Mouse (Mus musculus): ENCODE results near the gene Kalrn.

Kalrn gene

GRCm38 (mm10) chr16:34430131-34430530 lies 143.2 kb downstream of the Kalrn start:
- Histone ChIP-seq H3K9me3 (ENCODE audit: low read length) (no peaks in the 10 kb centered on the region), H3K4me1 (replicated peaks; ENCODE audit: low read depth, low read length) (no peaks in the 10 kb centered on the region), H3K27me3 (ENCODE audit: insufficient read depth, low read length) (no peaks in the 10 kb centered on the region), H3K4me3 (replicated peaks; ENCODE audit: low read length) (no peak overlapping the region), H3K36me3 (ENCODE audit: insufficient read depth, low read length) (no peaks in the 10 kb centered on the region)
- no peak for TF ChIP-seq CTCF (conservative IDR thresholded peaks at IDR 0.05; ENCODE audit: low read length)
- no peak for TF ChIP-seq NANOG (IDR thresholded peaks at IDR 0.05; ENCODE audit: borderline replicate concordance, low read length)
- TF ChIP-seq POU5F1 (IDR thresholded peaks at IDR 0.05; ENCODE audit: borderline replicate concordance, low read length) = no peak

- TF ChIP-seq POU5F1 (IDR thresholded peaks at IDR 0.05; ENCODE audit: borderline replicate concordance, low read length) (no peak), NANOG (IDR thresholded peaks at IDR 0.05; ENCODE audit: borderline replicate concordance, low read length) (no peak), CTCF (conservative IDR thresholded peaks at IDR 0.05; ENCODE audit: low read length) (no peak)
- H3K4me3 ChIP-seq (replicated peaks; ENCODE audit: low read length) = no peak overlapping the region
- no peaks in the 10 kb centered on the region for H3K36me3 ChIP-seq (ENCODE audit: insufficient read depth, low read length)
- no peaks in the 10 kb centered on the region for H3K9me3 ChIP-seq (ENCODE audit: low read length)
- no peaks in the 10 kb centered on the region for H3K4me1 ChIP-seq (replicated peaks; ENCODE audit: low read depth, low read length)
- H3K27me3 ChIP-seq (ENCODE audit: insufficient read depth, low read length) = no peaks in the 10 kb centered on the region
Measured at GRCm38 (mm10) chr16:34427654-34428053, 145.7 kb downstream of the Kalrn start.

- H3K4me3 ChIP-seq (replicated peaks; ENCODE audit: low read length) = no peak overlapping the region
- H3K4me1 ChIP-seq (replicated peaks; ENCODE audit: low read depth, low read length) = no peaks in the 10 kb centered on the region
- TF ChIP-seq NANOG (IDR thresholded peaks at IDR 0.05; ENCODE audit: borderline replicate concordance, low read length) = no peak
- no peak for TF ChIP-seq CTCF (conservative IDR thresholded peaks at IDR 0.05; ENCODE audit: low read length)
- TF ChIP-seq POU5F1 (IDR thresholded peaks at IDR 0.05; ENCODE audit: borderline replicate concordance, low read length) = no peak
- no peaks in the 10 kb centered on the region for H3K9me3 ChIP-seq (ENCODE audit: low read length)
- no peaks in the 10 kb centered on the region for H3K27me3 ChIP-seq (ENCODE audit: insufficient read depth, low read length)
- H3K36me3 ChIP-seq (ENCODE audit: insufficient read depth, low read length) = no peaks in the 10 kb centered on the region
Measured at GRCm38 (mm10) chr16:34421473-34421872, 151.9 kb downstream of the Kalrn start.

GRCm38 (mm10) chr16:34417966-34418365 lies 155.4 kb downstream of the Kalrn start:
- no peak overlapping the region for H3K4me3 ChIP-seq (replicated peaks; ENCODE audit: low read length)

GRCm38 (mm10) chr16:34417383-34417782 lies 155.9 kb downstream of the Kalrn start:
- no peaks in the 10 kb centered on the region for H3K9me3 ChIP-seq (ENCODE audit: low read length)
- no peaks in the 10 kb centered on the region for H3K36me3 ChIP-seq (ENCODE audit: insufficient read depth, low read length)
- TF ChIP-seq POU5F1 (IDR thresholded peaks at IDR 0.05; ENCODE audit: borderline replicate concordance, low read length) (no peak), NANOG (IDR thresholded peaks at IDR 0.05; ENCODE audit: borderline replicate concordance, low read length) (no peak), CTCF (conservative IDR thresholded peaks at IDR 0.05; ENCODE audit: low read length) (no peak)
- H3K4me1 ChIP-seq (replicated peaks; ENCODE audit: low read depth, low read length) = no peaks in the 10 kb centered on the region
- no peaks in the 10 kb centered on the region for H3K27me3 ChIP-seq (ENCODE audit: insufficient read depth, low read length)
- H3K4me3 ChIP-seq (replicated peaks; ENCODE audit: low read length) = no peak overlapping the region

More at GRCm38 (mm10) chr16:34417966-34418365, 155.4 kb downstream of the Kalrn start:
- no peaks in the 10 kb centered on the region for H3K4me1 ChIP-seq (replicated peaks; ENCODE audit: low read depth, low read length)
- no peaks in the 10 kb centered on the region for H3K9me3 ChIP-seq (ENCODE audit: low read length)
- TF ChIP-seq CTCF (conservative IDR thresholded peaks at IDR 0.05; ENCODE audit: low read length) = no peak
- no peak for TF ChIP-seq POU5F1 (IDR thresholded peaks at IDR 0.05; ENCODE audit: borderline replicate concordance, low read length)
- no peak for TF ChIP-seq NANOG (IDR thresholded peaks at IDR 0.05; ENCODE audit: borderline replicate concordance, low read length)
- no peaks in the 10 kb centered on the region for H3K27me3 ChIP-seq (ENCODE audit: insufficient read depth, low read length)
- no peaks in the 10 kb centered on the region for H3K36me3 ChIP-seq (ENCODE audit: insufficient read depth, low read length)

- TF ChIP-seq POU5F1 (IDR thresholded peaks at IDR 0.05; ENCODE audit: borderline replicate concordance, low read length) (no peak), CTCF (conservative IDR thresholded peaks at IDR 0.05; ENCODE audit: low read length) (no peak), NANOG (IDR thresholded peaks at IDR 0.05; ENCODE audit: borderline replicate concordance, low read length) (no peak)
- Histone ChIP-seq H3K9me3 (ENCODE audit: low read length) (no peaks in the 10 kb centered on the region), H3K4me1 (replicated peaks; ENCODE audit: low read depth, low read length) (no peaks in the 10 kb centered on the region), H3K27me3 (ENCODE audit: insufficient read depth, low read length) (no peaks in the 10 kb centered on the region), H3K4me3 (replicated peaks; ENCODE audit: low read length) (no peak overlapping the region), H3K36me3 (ENCODE audit: insufficient read depth, low read length) (no peaks in the 10 kb centered on the region)
Measured at GRCm38 (mm10) chr16:34414581-34414980, 158.8 kb downstream of the Kalrn start.

- Histone ChIP-seq H3K4me3 (replicated peaks; ENCODE audit: low read length) (no peak overlapping the region), H3K36me3 (ENCODE audit: insufficient read depth, low read length) (no peaks in the 10 kb centered on the region)
- TF ChIP-seq POU5F1 (IDR thresholded peaks at IDR 0.05; ENCODE audit: borderline replicate concordance, low read length) = no peak
- TF ChIP-seq CTCF (conservative IDR thresholded peaks at IDR 0.05; ENCODE audit: low read length) = no peak
- TF ChIP-seq NANOG (IDR thresholded peaks at IDR 0.05; ENCODE audit: borderline replicate concordance, low read length) = no peak
Measured at GRCm38 (mm10) chr16:34413868-34414333, 159.4 kb downstream of the Kalrn start.

GRCm38 (mm10) chr16:34407036-34407435 lies 166.3 kb downstream of the Kalrn start:
- no peak for TF ChIP-seq NANOG (IDR thresholded peaks at IDR 0.05; ENCODE audit: borderline replicate concordance, low read length)
- TF ChIP-seq CTCF (conservative IDR thresholded peaks at IDR 0.05; ENCODE audit: low read length) = no peak
- no peak for TF ChIP-seq POU5F1 (IDR thresholded peaks at IDR 0.05; ENCODE audit: borderline replicate concordance, low read length)
- Histone ChIP-seq H3K4me1 (replicated peaks; ENCODE audit: low read depth, low read length) (no peaks in the 10 kb centered on the region), H3K4me3 (replicated peaks; ENCODE audit: low read length) (no peak overlapping the region), H3K36me3 (ENCODE audit: insufficient read depth, low read length) (no peaks in the 10 kb centered on the region), H3K9me3 (ENCODE audit: low read length) (no peaks in the 10 kb centered on the region), H3K27me3 (ENCODE audit: insufficient read depth, low read length) (0 out of 2 replicates have a peak, but pooled peaks cover 2% of the 10 kb centered on the region)

More at GRCm38 (mm10) chr16:34413868-34414333, 159.4 kb downstream of the Kalrn start:
- no peaks in the 10 kb centered on the region for H3K4me1 ChIP-seq (replicated peaks; ENCODE audit: low read depth, low read length)
- no peaks in the 10 kb centered on the region for H3K9me3 ChIP-seq (ENCODE audit: low read length)
- no peaks in the 10 kb centered on the region for H3K27me3 ChIP-seq (ENCODE audit: insufficient read depth, low read length)

- H3K36me3 ChIP-seq (ENCODE audit: insufficient read depth, low read length) = no peaks in the 10 kb centered on the region
- 0 out of 2 replicates have a peak, but pooled peaks cover 2% of the 10 kb centered on the region for H3K27me3 ChIP-seq (ENCODE audit: insufficient read depth, low read length)
- no peak for TF ChIP-seq POU5F1 (IDR thresholded peaks at IDR 0.05; ENCODE audit: borderline replicate concordance, low read length)
- TF ChIP-seq NANOG (IDR thresholded peaks at IDR 0.05; ENCODE audit: borderline replicate concordance, low read length) = no peak
- no peak for TF ChIP-seq CTCF (conservative IDR thresholded peaks at IDR 0.05; ENCODE audit: low read length)
- no peaks in the 10 kb centered on the region for H3K4me1 ChIP-seq (replicated peaks; ENCODE audit: low read depth, low read length)
- no peaks in the 10 kb centered on the region for H3K9me3 ChIP-seq (ENCODE audit: low read length)
- no peak overlapping the region for H3K4me3 ChIP-seq (replicated peaks; ENCODE audit: low read length)
Measured at GRCm38 (mm10) chr16:34405094-34405493, 168.2 kb downstream of the Kalrn start.

All from E14TG2a.4 (cell line).